Comparison of ENCODE assay signal across 24 mouse cellular contexts in genomic region chr5:135171688-135172220, GRCm38 (mm10). TPM values are rescaled to one million over a fixed set of nuclear protein-coding genes. Genes with fewer than 3 reads are reported as not detected.
DNase-seq lines count a peak whose midpoint lies in the region; ATAC-seq and TF ChIP-seq lines count a peak whose summit lies in the region.
"Had no signal": no experiment of that assay in that cellular context is flagged by ENCODE, and none has a peak within 500 bp of the region (broad histone marks: within the 10 kb centered on the region; RNA-seq: fewer than 3 reads in every experiment).

No protein-coding gene starts in this region.

- H3K4me2 ChIP-seq in hindbrain, embryonic 13.5 days = no peak overlapping the region
- H3K4me2 ChIP-seq in hindbrain, embryonic 14.5 days (replicated peaks) = no peak overlapping the region
- no peak overlapping the region for H3K4me2 ChIP-seq in stomach, embryonic 16.5 days (ENCODE audit: low read depth, low read length)
- H3K4me2 ChIP-seq in stomach, postnatal 0 days (replicated peaks; ENCODE audit: low read depth) = no peak overlapping the region
- H3K4me2 ChIP-seq: forebrain, embryonic 12.5 days; forebrain, embryonic 15.5 days; heart, embryonic 11.5 days; heart, embryonic 15.5 days; hindbrain, embryonic 15.5 days had no signal

- TF ChIP-seq CTCF in stomach, postnatal 0 days (IDR thresholded peaks at IDR 0.05; ENCODE audit: low read depth) = no peak

- H3K36me3 ChIP-seq in hindbrain, embryonic 13.5 days = peaks cover 56% of the 10 kb centered on the region
- peaks cover 55% of the 10 kb centered on the region for H3K36me3 ChIP-seq in hindbrain, embryonic 14.5 days (replicated peaks; ENCODE audit: control insufficient read depth, insufficient read depth)
- peaks cover 13% of the 10 kb centered on the region; the same call in 1 of the 2 replicates for H3K36me3 ChIP-seq in stomach, embryonic 16.5 days (ENCODE audit: control insufficient read depth, insufficient read depth, low read length)
- H3K36me3 ChIP-seq in stomach, postnatal 0 days (ENCODE audit: control insufficient read depth, insufficient read depth, low read length) = peaks cover 9% of the 10 kb centered on the region

- 0 out of 2 replicates have a peak overlapping the region, but pooled peaks have one; percentile 15 for H3K9ac ChIP-seq in hindbrain, embryonic 13.5 days
- no peak overlapping the region for H3K9ac ChIP-seq in hindbrain, embryonic 14.5 days
- H3K9ac ChIP-seq in stomach, embryonic 16.5 days (ENCODE audit: low read length) = peak overlapping the region; percentile 21; the same call in 1 of the 2 replicates
- H3K9ac ChIP-seq in stomach, postnatal 0 days (ENCODE audit: low read length) = no peak overlapping the region
- H3K9ac ChIP-seq: forebrain, embryonic 12.5 days; forebrain, embryonic 15.5 days; heart, embryonic 15.5 days; hindbrain, embryonic 15.5 days had no signal

- no peaks in the 10 kb centered on the region for H3K9me3 ChIP-seq in hindbrain, embryonic 13.5 days
- H3K9me3 ChIP-seq in hindbrain, embryonic 14.5 days (ENCODE audit: control insufficient read depth, low read length) = no peaks in the 10 kb centered on the region
- no peaks in the 10 kb centered on the region for H3K9me3 ChIP-seq in stomach, embryonic 16.5 days (replicated peaks; ENCODE audit: control insufficient read depth, low read length)
- no peaks in the 10 kb centered on the region for H3K9me3 ChIP-seq in stomach, postnatal 0 days (ENCODE audit: control insufficient read depth, low read length)
- H3K9me3 ChIP-seq: forebrain, embryonic 12.5 days; forebrain, embryonic 15.5 days; heart, embryonic 15.5 days; hindbrain, embryonic 10.5 days; hindbrain, embryonic 15.5 days had no signal

- no peak for ATAC-seq in hindbrain, embryonic 13.5 days (ENCODE audit: low FRiP score)
- no peak for ATAC-seq in hindbrain, embryonic 14.5 days (ENCODE audit: low FRiP score)
- ATAC-seq in stomach, embryonic 16.5 days (ENCODE audit: insufficient read depth, low FRiP score) = no peak
- no peak for ATAC-seq in stomach, postnatal 0 days (ENCODE audit: low FRiP score, low TSS enrichment)
- ATAC-seq in megakaryocyte progenitor cell, adult 5-6 weeks (replicated peaks; ENCODE audit: poor library complexity) = no peak
- ATAC-seq: forebrain, embryonic 15.5 days; intestine, postnatal 0 days had no signal

- no peak overlapping the region for H3K27ac ChIP-seq in hindbrain, embryonic 13.5 days
- no peak overlapping the region for H3K27ac ChIP-seq in hindbrain, embryonic 14.5 days
- no peak overlapping the region for H3K27ac ChIP-seq in stomach, embryonic 16.5 days (ENCODE audit: low read length)
- no peak overlapping the region for H3K27ac ChIP-seq in stomach, postnatal 0 days (replicated peaks)
- H3K27ac ChIP-seq: forebrain, embryonic 12.5 days; forebrain, embryonic 15.5 days; heart, embryonic 15.5 days; hindbrain, embryonic 10.5 days; hindbrain, embryonic 15.5 days had no signal

- no peak overlapping the region for H3K4me3 ChIP-seq in hindbrain, embryonic 13.5 days
- H3K4me3 ChIP-seq in hindbrain, embryonic 14.5 days (replicated peaks; ENCODE audit: low read length) = no peak overlapping the region
- no peak overlapping the region for H3K4me3 ChIP-seq in stomach, embryonic 16.5 days (replicated peaks; ENCODE audit: low read length)
- no peak overlapping the region for H3K4me3 ChIP-seq in stomach, postnatal 0 days (ENCODE audit: low read depth, low read length)
- H3K4me3 ChIP-seq: erythroblast, embryonic 14.5 days; forebrain, embryonic 12.5 days; forebrain, embryonic 15.5 days; heart, embryonic 15.5 days; hindbrain, embryonic 10.5 days; hindbrain, embryonic 15.5 days had no signal

- H3K4me1 ChIP-seq in hindbrain, embryonic 13.5 days (replicated peaks) = peaks cover 21% of the 10 kb centered on the region
- peaks cover 8% of the 10 kb centered on the region for H3K4me1 ChIP-seq in hindbrain, embryonic 14.5 days (replicated peaks; ENCODE audit: control insufficient read depth, insufficient read depth, low read length)
- 0 out of 2 replicates have a peak, but pooled peaks cover 2% of the 10 kb centered on the region for H3K4me1 ChIP-seq in stomach, embryonic 16.5 days (ENCODE audit: control insufficient read depth, insufficient read depth, low read length)
- H3K4me1 ChIP-seq in stomach, postnatal 0 days (replicated peaks; ENCODE audit: control insufficient read depth, insufficient read depth) = peaks cover 3% of the 10 kb centered on the region; the same call in 1 of the 2 replicates

- TF ChIP-seq EP300 in stomach, postnatal 0 days (optimal IDR thresholded peaks at IDR 0.05) = no peak

- 95% methylated on average over 6 of the region's 6 CpGs for WGBS in hindbrain, embryonic 13.5 days
- 94% methylated on average over 6 of the region's 6 CpGs for WGBS in hindbrain, embryonic 14.5 days
- 91% methylated on average over 6 of the region's 6 CpGs for WGBS in stomach, embryonic 16.5 days
- 88% methylated on average over 6 of the region's 6 CpGs for WGBS in stomach, postnatal 0 days

- no peaks in the 10 kb centered on the region for H3K27me3 ChIP-seq in hindbrain, embryonic 13.5 days
- no peaks in the 10 kb centered on the region for H3K27me3 ChIP-seq in hindbrain, embryonic 14.5 days (ENCODE audit: control insufficient read depth, insufficient read depth, low read length)
- no peaks in the 10 kb centered on the region for H3K27me3 ChIP-seq in stomach, embryonic 16.5 days (ENCODE audit: control insufficient read depth, insufficient read depth, low read length)
- no peaks in the 10 kb centered on the region for H3K27me3 ChIP-seq in stomach, postnatal 0 days (ENCODE audit: control insufficient read depth, insufficient read depth, low read length)
- H3K27me3 ChIP-seq: forebrain, embryonic 12.5 days; forebrain, embryonic 15.5 days; heart, embryonic 15.5 days; hindbrain, embryonic 15.5 days had no signal

- no peak for DNase-seq in hindbrain, embryonic 14.5 days (ENCODE audit: low spot score)
- no peak for DNase-seq in stomach, postnatal 0 days (ENCODE audit: low spot score)
- DNase-seq in NIH3T3 (ENCODE audit: low read depth) = peak; percentile 47
- DNase-seq: adrenal gland, adult 2 months; adrenal gland, postnatal 14 days; cerebellum, adult 11 months; cerebellum, adult 2 months; cerebellum, postnatal 36 days; embryo, embryonic 11 days; gastrocnemius, postnatal 10 days; gastrocnemius, postnatal 36 days; heart, postnatal 10 days; heart, postnatal 36 days had no signal

RNA-seq across cellular contexts. Expression of gene Bcl7b, which starts 3.7 kb away (rescaled TPM):
- polyA plus RNA-seq in hindbrain, embryonic 13.5 days (2015; fragmentation: Nextera tagmentation; extraction: Ambion mirVana) = 45.3 and 52.1 TPM in 2 replicates
- 35.8 and 35.9 TPM in 2 replicates for polyA plus RNA-seq in hindbrain, embryonic 14.5 days (2014; fragmentation: Nextera tagmentation; extraction: Ambion mirVana)
- 50.1 and 54.6 TPM in 2 replicates for polyA plus RNA-seq in stomach, embryonic 16.5 days (2015; fragmentation: Nextera tagmentation; extraction: Ambion mirVana)
- polyA plus RNA-seq in stomach, postnatal 0 days (2015; fragmentation: Nextera tagmentation; extraction: Ambion mirVana) = 46.4 and 50.4 TPM in 2 replicates
- 18.1 and 18.7 TPM in 2 replicates for total RNA-seq in megakaryocyte progenitor cell, adult 5-6 weeks (2015)
- total RNA-seq in megakaryocyte progenitor cell, adult 5-6 weeks (2017) = 24.8 and 25.2 TPM in 2 replicates

RNA-seq across cellular contexts. Expression of gene Baz1b, which starts 15.3 kb away (rescaled TPM):
- polyA plus RNA-seq in hindbrain, embryonic 13.5 days (2015; fragmentation: Nextera tagmentation; extraction: Ambion mirVana) = 35.9 and 38.1 TPM in 2 replicates
- polyA plus RNA-seq in hindbrain, embryonic 14.5 days (2014; fragmentation: Nextera tagmentation; extraction: Ambion mirVana) = 35.3 and 37.0 TPM in 2 replicates
- 24.3 and 28.5 TPM in 2 replicates for polyA plus RNA-seq in stomach, embryonic 16.5 days (2015; fragmentation: Nextera tagmentation; extraction: Ambion mirVana)
- 9.6 and 10.2 TPM in 2 replicates for polyA plus RNA-seq in stomach, postnatal 0 days (2015; fragmentation: Nextera tagmentation; extraction: Ambion mirVana)
- 72.1 and 90.2 TPM in 2 replicates for total RNA-seq in megakaryocyte progenitor cell, adult 5-6 weeks (2015)
- 128 and 160 TPM in 2 replicates for total RNA-seq in megakaryocyte progenitor cell, adult 5-6 weeks (2017)

RNA-seq across cellular contexts. Expression of gene Tbl2, which starts 22.3 kb away (rescaled TPM):
- polyA plus RNA-seq in hindbrain, embryonic 13.5 days (2015; fragmentation: Nextera tagmentation; extraction: Ambion mirVana) = 14.9 and 16.7 TPM in 2 replicates
- 15.6 and 16.0 TPM in 2 replicates for polyA plus RNA-seq in hindbrain, embryonic 14.5 days (2014; fragmentation: Nextera tagmentation; extraction: Ambion mirVana)
- polyA plus RNA-seq in stomach, embryonic 16.5 days (2015; fragmentation: Nextera tagmentation; extraction: Ambion mirVana) = 23.9 and 26.4 TPM in 2 replicates
- 9.9 and 11.6 TPM in 2 replicates for polyA plus RNA-seq in stomach, postnatal 0 days (2015; fragmentation: Nextera tagmentation; extraction: Ambion mirVana)
- 10.9 and 11.0 TPM in 2 replicates for total RNA-seq in megakaryocyte progenitor cell, adult 5-6 weeks (2015)
- 14.9 and 18.7 TPM in 2 replicates for total RNA-seq in megakaryocyte progenitor cell, adult 5-6 weeks (2017)

Comparison
In these comparisons a context has a peak if more than half of its experiments do, and no peak if none do; other contexts are left out.
1. H3K9ac ChIP-seq: peak in hindbrain, embryonic 13.5 days (single experiment) and stomach, embryonic 16.5 days (single experiment); none in hindbrain, embryonic 14.5 days (single experiment) and stomach, postnatal 0 days (single experiment).